Mouse (Mus musculus): ENCODE data around the gene Tiam1.
A peak's percentile ranks its signal among the peaks of the same experiment; 100 is the strongest.

Tiam1 gene

DNA sequence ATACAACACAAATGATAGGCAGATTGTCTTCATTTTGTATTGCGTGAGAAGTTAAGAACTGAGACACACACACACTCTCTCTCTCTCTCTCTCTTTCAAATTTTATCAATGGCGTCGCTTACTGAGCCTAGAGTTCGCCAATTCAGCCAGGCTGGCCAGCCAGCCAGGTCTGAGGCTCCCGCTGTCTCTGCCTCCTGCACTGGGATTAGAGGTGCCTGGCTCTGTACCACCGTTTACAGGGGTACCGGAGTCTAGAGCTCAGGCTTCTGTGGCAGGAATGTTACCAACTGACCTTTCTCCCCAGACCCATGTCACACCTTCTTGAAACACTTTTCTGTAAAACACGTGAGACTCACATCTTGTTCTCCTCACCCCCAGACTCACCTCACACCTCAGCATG is 298.1 kb downstream of the Tiam1 start:
- DNase-seq (ENCODE audit: low spot score in 2 of 2) = no peak

DNA sequence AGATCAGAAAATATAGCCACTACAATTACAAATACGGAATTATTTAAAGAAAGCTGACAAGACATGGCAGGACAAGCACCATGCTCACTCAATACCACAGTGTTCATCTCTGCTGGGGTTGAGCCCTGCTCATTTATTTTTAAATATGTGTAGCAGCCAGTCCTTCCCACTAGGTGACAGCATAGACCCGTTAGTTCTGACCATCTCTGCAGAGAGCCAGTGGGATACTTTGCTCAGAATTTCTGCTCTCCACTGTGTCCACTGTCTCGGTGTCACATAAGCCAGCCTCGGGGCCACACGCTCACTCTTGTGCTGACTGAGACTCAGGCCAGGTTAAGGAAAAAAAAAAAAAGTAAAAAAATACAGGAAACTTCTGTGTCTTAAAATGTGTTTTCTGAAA is 299.0 kb downstream of the Tiam1 start:
- DNase-seq (ENCODE audit: low spot score in 2 of 2) = peak; percentile 47 to 73

DNA sequence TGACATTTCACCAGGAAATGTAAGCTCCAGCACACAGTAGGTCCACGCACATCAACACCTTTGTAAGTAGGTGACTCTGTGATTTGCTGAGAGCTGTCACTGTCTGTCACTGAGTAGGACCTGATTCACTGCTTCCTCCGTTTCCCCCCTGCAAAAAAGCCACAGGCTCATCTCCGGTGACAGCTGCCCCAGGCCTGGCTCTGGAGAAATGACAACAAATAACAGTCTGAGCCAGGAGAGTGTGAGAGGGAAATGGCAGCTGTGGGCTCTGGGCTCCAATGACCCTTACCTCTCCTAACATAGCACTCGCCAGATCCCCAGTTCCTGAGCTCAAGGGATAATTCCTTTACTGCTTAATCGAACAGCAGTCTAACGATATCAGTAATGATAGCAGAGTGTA is 301.7 kb downstream of the Tiam1 start:
- no peak for DNase-seq (ENCODE audit: low spot score in 2 of 2)

GRCm38 (mm10) chr16:89840361-89840760 is 303.2 kb downstream of the Tiam1 start:
- no peak for DNase-seq (ENCODE audit: low spot score in 2 of 2)

GRCm38 (mm10) chr16:89839829-89840228 is 303.7 kb downstream of the Tiam1 start:
- DNase-seq (ENCODE audit: low spot score in 2 of 2) = no peak

DNA sequence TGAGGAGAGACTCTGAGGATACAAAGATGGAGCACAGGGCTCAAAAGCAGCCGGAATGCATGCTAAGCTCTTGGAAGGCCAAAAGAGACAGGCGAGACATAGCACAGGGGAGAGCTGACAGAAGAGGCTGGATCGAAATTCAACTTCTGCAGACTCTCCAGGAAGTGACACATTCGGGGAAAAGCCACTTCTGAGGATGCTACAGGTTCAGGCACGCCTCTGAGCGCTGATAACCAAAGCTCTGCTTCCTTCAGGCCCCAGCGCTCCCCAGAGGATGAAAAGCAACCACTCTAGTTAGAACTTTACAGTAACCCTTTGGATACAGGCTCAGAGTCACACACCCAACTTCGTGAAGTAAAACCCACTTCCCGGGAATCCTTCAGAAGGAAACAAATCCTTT is 306.5 kb downstream of the Tiam1 start:
- DNase-seq (ENCODE audit: low spot score in 2 of 2) = no peak

- no peak for DNase-seq (ENCODE audit: low spot score in 2 of 2)
Observed at GRCm38 (mm10) chr16:89835551-89835950, 308.0 kb downstream of the Tiam1 start.

- no peak for DNase-seq (ENCODE audit: low spot score in 2 of 2)
Observed at GRCm38 (mm10) chr16:89833011-89833410, 310.6 kb downstream of the Tiam1 start.

GRCm38 (mm10) chr16:89831172-89831571 is 312.4 kb downstream of the Tiam1 start:
- peak; percentile 47 to 74 for DNase-seq (ENCODE audit: low spot score in 2 of 2)

DNA sequence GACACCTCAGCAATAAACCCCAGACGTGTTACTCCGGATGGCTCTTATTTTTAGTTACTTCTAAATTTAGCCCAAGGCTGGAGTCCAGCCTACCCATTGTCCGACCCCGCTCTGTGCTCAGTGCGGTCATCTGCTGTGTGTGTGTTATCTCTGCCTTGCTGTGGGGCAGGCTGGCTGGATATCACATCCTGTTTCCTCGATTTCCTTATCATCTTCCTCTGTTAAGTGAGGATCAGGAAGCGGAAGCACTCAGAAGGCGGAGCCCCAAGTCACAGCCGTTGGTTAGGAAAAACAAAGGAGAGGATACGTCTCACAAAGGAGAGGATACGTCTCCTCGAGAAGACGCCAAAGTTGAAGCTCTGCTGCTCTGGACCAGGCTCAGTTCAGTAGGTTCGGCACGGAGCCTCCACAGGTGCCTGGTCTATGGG is 313.3 kb downstream of the Tiam1 start:
- no peak for DNase-seq (ENCODE audit: low spot score in 2 of 2)

DNA sequence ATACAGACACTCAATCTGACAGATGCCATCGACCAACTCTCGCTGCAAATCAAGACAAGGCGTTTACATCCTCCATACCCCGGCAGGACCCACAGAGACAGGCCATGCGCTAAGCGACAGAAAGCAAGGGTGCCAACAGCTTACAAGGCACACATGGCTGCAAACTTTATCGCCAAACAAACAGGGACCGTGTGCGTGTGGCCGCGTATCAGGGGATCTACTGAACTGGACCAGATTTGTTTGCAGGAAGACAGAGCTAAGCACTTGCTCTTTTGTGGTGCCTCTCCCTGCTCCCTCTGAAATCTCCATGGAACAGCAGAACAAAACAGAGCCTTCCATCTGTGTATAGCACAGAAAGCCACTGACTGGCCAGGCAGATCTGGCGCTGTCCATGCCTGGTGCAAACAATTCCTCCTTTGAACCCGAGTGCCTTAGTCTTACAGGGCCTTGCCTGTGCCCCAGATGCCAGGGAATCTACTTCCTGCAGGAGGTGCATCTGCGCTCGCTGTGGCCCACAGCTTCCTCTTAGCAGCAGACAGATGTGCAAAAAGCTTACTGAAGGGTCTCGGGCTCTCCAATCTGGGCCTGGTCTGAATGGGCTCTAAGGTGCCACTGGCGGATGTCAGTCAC is 316.0 kb downstream of the Tiam1 start:
- DNase-seq (ENCODE audit: low spot score in 2 of 2) = no peak

DNA sequence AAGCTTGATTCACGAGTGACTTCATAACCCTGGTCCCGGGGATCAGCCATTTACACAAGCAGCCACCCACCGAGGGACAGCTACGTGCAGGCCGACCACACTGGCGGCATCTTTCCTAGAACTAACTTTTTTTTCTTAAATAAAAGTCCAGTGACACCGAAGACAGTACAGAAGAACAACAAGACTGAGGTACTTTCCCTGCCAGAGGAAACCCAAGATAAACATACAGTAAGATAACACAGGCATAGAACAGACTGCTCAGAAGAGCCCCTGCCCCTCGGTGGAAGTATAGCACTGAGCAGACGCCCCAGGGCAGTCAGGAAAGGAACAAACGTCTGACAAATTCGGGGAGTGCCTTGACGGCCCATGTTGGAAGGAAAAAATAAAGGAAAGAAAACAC is 317.7 kb downstream of the Tiam1 start:
- DNase-seq (ENCODE audit: low spot score in 2 of 2) = no peak

- DNase-seq (ENCODE audit: low spot score in 2 of 2) = no peak
Observed at GRCm38 (mm10) chr16:89822882-89823281, 320.7 kb downstream of the Tiam1 start.

DNA sequence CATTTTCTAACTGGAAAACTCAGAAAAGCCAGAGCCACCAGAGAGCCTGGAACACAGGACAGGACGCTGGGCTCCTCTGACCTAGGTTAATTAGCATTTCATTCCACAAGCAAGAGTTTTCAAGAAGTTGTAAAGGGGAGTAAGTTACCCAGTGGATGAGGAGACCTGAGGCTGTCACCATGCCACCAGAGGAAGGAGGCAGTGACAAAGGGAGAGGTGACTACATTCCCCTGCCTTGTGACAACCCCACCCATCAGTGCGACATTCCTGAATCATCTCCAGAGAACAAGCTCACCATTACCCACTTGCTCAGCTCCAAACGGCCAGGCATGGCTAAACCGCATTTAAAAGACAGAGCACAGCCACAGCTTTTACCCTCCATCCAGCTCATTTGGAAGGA is 324.9 kb downstream of the Tiam1 start:
- DNase-seq (ENCODE audit: low spot score in 2 of 2) = no peak

- peak in 1 of 2 experiments; percentile 34 for DNase-seq (ENCODE audit: low spot score in 2 of 2)
Observed at GRCm38 (mm10) chr16:89817861-89818630, 325.5 kb downstream of the Tiam1 start.

DNA sequence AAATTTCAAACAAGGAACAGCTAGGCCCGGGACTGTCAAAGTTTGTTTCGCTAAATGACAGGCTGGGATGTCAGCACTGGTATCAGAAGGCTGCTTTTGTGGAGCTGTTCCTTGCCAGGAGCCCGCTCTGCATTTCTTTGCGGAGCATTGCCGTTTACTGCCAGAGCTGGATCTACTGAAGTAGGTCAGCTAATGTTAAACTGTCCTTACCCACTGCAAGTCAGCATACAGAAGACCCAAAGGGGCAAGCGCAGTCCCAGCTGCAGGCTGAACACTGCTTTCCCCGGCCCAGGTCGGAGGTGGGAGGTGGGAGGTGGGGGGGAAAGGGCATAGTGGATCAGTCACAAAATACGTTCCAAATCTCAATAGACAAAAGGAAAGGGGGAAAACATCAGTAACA is 326.3 kb downstream of the Tiam1 start:
- DNase-seq (ENCODE audit: low spot score in 2 of 2) = peak in 1 of 2 experiments; percentile 28

DNA sequence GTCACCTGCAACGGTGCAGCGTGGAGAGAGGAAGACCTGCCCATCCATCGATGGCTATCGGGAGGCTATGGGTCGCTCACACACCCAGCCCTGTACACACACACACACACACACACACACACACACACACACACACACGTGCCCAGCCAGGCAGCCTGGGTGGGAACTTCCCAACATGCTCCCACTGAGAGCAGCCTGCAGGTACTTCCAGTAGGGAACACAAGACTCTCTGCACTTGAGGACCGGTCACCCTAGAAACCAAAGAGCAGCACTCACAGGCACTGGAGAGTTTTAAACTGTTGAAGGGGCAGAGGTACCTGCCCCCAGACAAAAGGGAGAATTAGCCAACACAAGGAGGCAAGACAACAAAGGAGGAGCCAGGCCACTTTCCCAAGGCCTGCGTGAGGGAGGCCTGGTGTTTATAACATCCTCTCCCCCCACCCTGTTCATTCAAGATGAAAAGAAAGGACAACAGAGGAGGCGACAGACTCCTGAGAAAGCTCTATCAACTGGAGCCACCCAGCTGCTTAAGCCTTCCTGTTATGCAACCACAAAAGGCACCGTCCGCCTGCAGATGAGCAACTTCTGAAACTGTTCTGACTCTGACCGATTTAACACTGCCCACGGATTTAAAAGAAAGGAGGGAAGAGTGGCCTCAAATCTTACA is 326.9 kb downstream of the Tiam1 start:
- DNase-seq (ENCODE audit: low spot score in 2 of 2) = peak; percentile 39 to 55

DNA sequence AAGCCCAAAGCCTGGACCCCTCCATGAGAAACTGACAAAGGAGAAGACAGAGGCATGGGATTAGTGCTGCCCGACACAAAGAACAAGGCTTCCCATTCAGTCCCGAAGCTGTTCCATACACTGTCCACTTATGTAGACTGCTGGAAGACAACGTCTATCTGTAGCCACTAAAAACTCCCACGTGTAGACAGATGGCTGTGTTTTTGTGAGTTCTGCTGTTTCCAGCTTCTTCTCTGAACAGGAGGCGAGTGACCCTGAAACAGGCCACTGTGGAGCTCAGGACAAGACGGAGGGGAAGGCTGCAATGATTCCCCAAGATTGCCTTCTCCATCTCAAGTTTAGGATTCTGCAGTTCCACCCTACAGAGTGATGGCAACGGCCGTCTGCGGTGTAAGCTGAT is 330.0 kb downstream of the Tiam1 start:
- peak in 1 of 2 experiments; percentile 47 for DNase-seq (ENCODE audit: low spot score in 2 of 2)

- DNase-seq (ENCODE audit: low spot score in 2 of 2) = no peak
Observed at GRCm38 (mm10) chr16:89812891-89813290, 330.7 kb downstream of the Tiam1 start.

DNA sequence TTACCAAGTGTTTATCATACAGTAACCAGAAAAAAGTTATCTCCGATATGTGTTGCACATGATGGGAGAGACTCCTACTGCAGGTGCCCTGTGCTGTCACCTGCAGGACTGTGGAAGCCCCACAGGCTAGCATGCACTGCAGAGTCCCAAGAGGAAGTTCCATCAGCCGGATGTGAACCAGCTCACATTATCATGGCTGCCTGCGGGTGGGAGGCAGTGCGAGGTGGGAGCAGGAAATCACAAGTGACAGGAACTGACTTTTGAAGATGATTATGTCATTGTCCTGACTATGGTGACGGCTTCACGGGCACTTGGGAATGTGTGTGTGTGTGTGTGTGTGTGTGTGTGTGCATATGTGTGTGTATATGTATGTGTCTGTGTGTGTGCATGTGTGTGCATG is 333.2 kb downstream of the Tiam1 start:
- DNase-seq (ENCODE audit: low spot score in 2 of 2) = no peak

DNA sequence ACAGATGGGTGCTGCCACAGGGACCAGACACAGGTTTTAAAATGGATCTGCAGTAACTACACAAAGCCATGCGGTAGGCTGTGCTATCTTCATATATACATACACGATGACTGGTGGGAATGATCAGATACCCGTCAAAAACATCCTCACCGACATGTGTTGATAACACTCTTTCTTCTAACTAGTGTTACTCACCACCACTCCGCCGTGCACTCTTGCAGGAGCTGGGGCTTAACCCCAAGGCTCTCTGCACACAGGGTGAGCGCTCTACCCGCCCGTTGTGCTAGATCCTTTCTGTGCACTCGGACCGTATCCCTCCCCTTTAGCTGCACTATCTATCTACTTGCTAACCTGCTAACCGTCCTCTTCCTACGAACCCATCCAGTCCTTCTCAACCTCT is 335.4 kb downstream of the Tiam1 start:
- DNase-seq (ENCODE audit: low spot score in 2 of 2) = no peak

DNA sequence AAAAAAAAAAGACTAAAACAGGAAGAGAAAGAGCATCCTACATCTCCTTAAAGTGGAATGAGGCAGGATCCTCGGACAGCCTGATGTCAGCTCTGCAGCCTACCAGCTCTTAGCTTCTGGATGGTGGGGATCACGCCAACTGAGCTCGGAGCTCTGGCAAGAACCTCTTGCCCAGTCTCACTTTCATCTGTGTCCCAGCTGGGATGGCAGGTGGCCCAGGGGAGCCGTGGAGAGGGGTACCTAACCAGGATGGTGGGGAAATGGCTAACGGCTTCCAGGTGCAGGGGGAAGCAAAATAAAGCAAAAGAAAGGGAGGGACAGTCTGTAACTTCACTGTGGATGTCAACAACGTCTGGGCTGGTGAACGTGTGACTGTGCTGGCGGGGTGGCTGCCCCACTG is 337.6 kb downstream of the Tiam1 start:
- no peak for DNase-seq (ENCODE audit: low spot score in 2 of 2)

- DNase-seq (ENCODE audit: low spot score in 2 of 2) = no peak
Observed at GRCm38 (mm10) chr16:89805210-89805609, 338.4 kb downstream of the Tiam1 start.
